Mouse (Mus musculus) hindbrain, embryonic 14.5 days (tissue): ENCODE results near the gene Ugt2b1. TPM values are rescaled to one million over a fixed set of nuclear protein-coding genes. Genes with fewer than 3 reads are reported as not detected.
"Not testable (repeated sequence)": the region's sequence is repeated elsewhere in the genome, so short reads cannot be mapped to it uniquely, and the experiment has no call there.

Experiments
- ATAC-seq: fragments of 200-750 bp; cut with Nextera tagmentation; 2 replicates; pipeline ENCODE4 v1.8.0; 2017; ENCODE audit warnings: moderate number of reproducible peaks, mild to moderate bottlenecking, moderate TSS enrichment, moderate library complexity; ENCODE audit not compliant: low FRiP score
- DNase-seq: peaks from one replicate; pipeline ENCODE4 v3.0.0-alpha.2; 2015; ENCODE audit warnings: low spot score
- H3K27ac ChIP-seq: fragments of 300-500 bp; sonication (generic); 2 replicates; pipeline ENCODE4 v1.5.1; 2014; ENCODE audit warnings: mild to moderate bottlenecking, moderate library complexity
- H3K27me3 ChIP-seq: fragments of 300-500 bp; sonication (generic); 2 replicates; pipeline ENCODE4 v1.6.1; 2014; ENCODE audit warnings: mild to moderate bottlenecking, low read length, mixed read lengths; ENCODE audit not compliant: control insufficient read depth, insufficient read depth
- H3K36me3 ChIP-seq: fragments of 300-500 bp; sonication (generic); replicated peaks from 2 replicates; pipeline ENCODE4 v1.6.1; 2014; ENCODE audit not compliant: control insufficient read depth, insufficient read depth
- H3K4me1 ChIP-seq: fragments of 300-500 bp; sonication (generic); replicated peaks from 2 replicates; pipeline ENCODE4 v1.6.1; 2014; ENCODE audit warnings: antibody characterized with exemption, low read length, mixed read lengths; ENCODE audit not compliant: control insufficient read depth, insufficient read depth
- H3K4me2 ChIP-seq: fragments of 300-500 bp; sonication (generic); replicated peaks from 2 replicates; pipeline ENCODE4 v1.6.1; 2014; ENCODE audit warnings: mild to moderate bottlenecking, moderate library complexity
- H3K4me3 ChIP-seq: fragments of 300-500 bp; sonication (generic); replicated peaks from 2 replicates; pipeline ENCODE4 v1.5.1; 2014; ENCODE audit warnings: mild to moderate bottlenecking, low read length
- H3K9ac ChIP-seq: fragments of 300-500 bp; sonication (generic); 2 replicates; pipeline ENCODE4 v1.6.1; 2014
- H3K9me3 ChIP-seq: fragments of 300-500 bp; sonication (generic); 2 replicates; pipeline ENCODE4 v1.6.1; 2016; ENCODE audit warnings: low read length; ENCODE audit not compliant: control insufficient read depth
- WGBS: fragments of 180-500 bp; shearing (Covaris S2); extraction: QIAGEN DNeasy Blood & Tissue Kit; methylation state at CpG from one replicate; pipeline ENCODE4 v1.1.7; 2014; 5-methylcytosine and 5-hydroxymethylcytosine counted together
- polyA plus RNA-seq: library from polyadenylated mRNA; unstranded; fragments of >200 nt; fragmentation: Nextera tagmentation; extraction: Ambion mirVana; gene quantifications from 2 replicates; pipeline ENCODE4 v1.2.1, GENCODE M21; 2014

Gene Ugt2b1
- not detected in 2 replicates for polyA plus RNA-seq

- H3K4me1 ChIP-seq = no peaks in the 10 kb centered on the region
- 81% methylated on average over 2 of the region's 2 CpGs for WGBS
Measured at GRCm38 (mm10) chr5:86926426-86926825, at the start of gene Ugt2b1. Ugt2b1 (minus strand) TSS chr5:86926530.

DNA sequence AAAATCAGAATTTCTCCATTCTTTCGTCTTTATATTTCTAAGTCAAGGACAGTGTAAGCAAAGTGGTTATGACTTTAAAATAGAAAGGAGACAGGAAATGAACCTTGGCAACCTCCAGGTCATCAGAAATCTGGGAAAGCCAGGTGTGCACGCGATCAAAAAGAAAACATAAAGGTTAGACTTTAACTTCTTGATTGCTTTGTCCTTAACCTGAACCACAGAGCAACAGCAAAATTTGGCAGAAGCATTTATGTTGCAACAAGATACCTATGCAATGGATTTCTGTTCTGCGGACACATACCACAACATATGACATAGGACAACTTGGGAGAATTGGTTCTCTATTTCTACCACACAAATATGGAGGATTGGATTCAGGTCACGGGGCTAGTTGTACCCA lies 40.9 kb upstream of the Ugt2b1 start:
- H3K4me1 ChIP-seq, H3K36me3 ChIP-seq, H3K4me2 ChIP-seq, H3K27me3 ChIP-seq, H3K9ac ChIP-seq, DNase-seq, ATAC-seq, H3K4me3 ChIP-seq, H3K9me3 ChIP-seq, H3K27ac ChIP-seq: not testable (repeated sequence)
- WGBS = 92% methylated on average over 5 of the region's 5 CpGs

More at GRCm38 (mm10) chr5:86926426-86926825, at the start of gene Ugt2b1:
- no peak for DNase-seq
- ATAC-seq = no peak
- Histone ChIP-seq H3K4me3 (no peak within 1 kb of the TSS), H3K27ac (no peak within 1 kb of the TSS), H3K4me2 (no peak within 1 kb of the TSS), H3K9me3 (no peaks in the 10 kb centered on the region), H3K9ac (no peak within 1 kb of the TSS), H3K36me3 (no peaks in the 10 kb centered on the region), H3K27me3 (no peaks in the 10 kb centered on the region)

DNA sequence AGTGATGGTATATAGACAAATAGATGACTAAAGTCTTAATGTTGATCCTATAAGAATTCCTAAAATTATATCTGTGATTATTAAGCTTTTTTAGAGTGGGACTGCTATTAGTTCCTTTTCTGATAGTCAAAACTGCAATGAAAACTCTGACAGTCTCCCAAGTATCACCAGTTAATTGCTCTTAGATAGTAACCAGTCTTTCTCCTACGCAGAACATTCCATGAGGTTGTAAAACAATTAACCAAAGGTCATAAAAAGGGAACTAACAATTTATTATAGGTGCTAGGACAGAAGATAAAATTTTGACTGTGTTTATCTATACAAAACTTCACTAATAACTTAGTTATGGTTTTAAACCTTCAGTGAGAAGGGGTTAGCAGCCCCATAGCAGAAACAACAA lies 36.5 kb upstream of the Ugt2b1 start:
- 74% methylated on average over 1 of the region's 1 CpGs for WGBS
- not testable (repeated sequence) for H3K4me2 ChIP-seq

DNA sequence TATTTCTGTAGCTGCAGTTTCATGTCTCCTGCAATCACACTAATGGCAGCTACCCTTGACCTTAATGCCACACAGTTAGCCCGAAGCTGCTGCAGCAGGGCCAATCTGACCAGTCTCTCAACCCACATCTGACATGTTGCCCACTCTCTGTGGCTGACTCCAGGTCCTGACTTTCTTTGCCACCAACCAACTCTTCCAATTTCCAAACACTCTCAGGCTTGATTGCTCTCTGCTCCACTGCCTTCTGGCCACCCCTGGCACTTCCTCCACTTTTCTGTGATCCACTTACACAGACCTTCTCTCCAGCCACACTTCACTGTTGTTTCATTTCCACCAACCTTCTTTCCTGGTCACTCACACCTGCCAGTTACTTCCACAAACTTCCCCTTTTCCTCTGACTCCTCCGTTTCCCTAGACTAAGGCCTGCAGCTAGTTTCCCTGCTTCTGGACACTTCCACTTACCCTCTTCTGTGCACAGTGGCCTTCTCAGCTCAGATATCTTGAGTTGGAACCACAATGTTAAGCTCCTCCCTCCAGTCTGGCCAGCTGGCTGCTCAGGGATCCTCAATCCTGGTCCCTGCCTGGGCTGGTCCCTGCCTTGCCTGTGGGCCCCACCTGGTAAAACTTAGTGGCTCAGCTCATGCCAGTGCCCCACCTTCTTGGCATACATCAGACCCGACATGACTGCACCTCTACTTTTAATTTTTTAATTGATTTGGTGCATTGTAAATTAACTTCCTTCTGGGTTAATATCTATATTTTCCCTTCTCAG lies 35.4 kb upstream of the Ugt2b1 start:
- Histone ChIP-seq H3K27ac (no peak overlapping the region), H3K36me3 (no peaks in the 10 kb centered on the region), H3K9ac (no peak overlapping the region), H3K9me3 (no peaks in the 10 kb centered on the region), H3K4me2 (no peak overlapping the region), H3K27me3 (no peaks in the 10 kb centered on the region), H3K4me1 (no peaks in the 10 kb centered on the region), H3K4me3 (no peak overlapping the region)
- DNase-seq (no peak), ATAC-seq (no peak; the same call in 1 of the 2 replicates)
- 93% methylated on average over 3 of the region's 3 CpGs for WGBS

More for the DNA sequence above, 36.5 kb upstream of the Ugt2b1 start:
- not testable (repeated sequence) for H3K9ac ChIP-seq, DNase-seq, ATAC-seq, H3K27me3 ChIP-seq, H3K4me3 ChIP-seq, H3K36me3 ChIP-seq, H3K27ac ChIP-seq, H3K4me1 ChIP-seq, H3K9me3 ChIP-seq

- Histone ChIP-seq H3K27ac (no peak overlapping the region), H3K4me3 (no peak overlapping the region), H3K9ac (no peak overlapping the region), H3K9me3 (no peaks in the 10 kb centered on the region), H3K4me2 (no peak overlapping the region), H3K36me3 (no peaks in the 10 kb centered on the region), H3K4me1 (no peaks in the 10 kb centered on the region), H3K27me3 (no peaks in the 10 kb centered on the region)
- no peak for DNase-seq
- 87% methylated on average over 3 of the region's 3 CpGs for WGBS
- ATAC-seq = no peak
Measured at GRCm38 (mm10) chr5:86960504-86960903, 34.2 kb upstream of the Ugt2b1 start.

- DNase-seq = no peak
- no peaks in the 10 kb centered on the region for H3K9me3 ChIP-seq
- no peak overlapping the region for H3K9ac ChIP-seq
- H3K36me3 ChIP-seq = no peaks in the 10 kb centered on the region
- ATAC-seq = no peak
- no peaks in the 10 kb centered on the region for H3K4me1 ChIP-seq
- no peak overlapping the region for H3K4me3 ChIP-seq
- H3K4me2 ChIP-seq = no peak overlapping the region
- H3K27ac ChIP-seq = no peak overlapping the region
- WGBS = 90% methylated on average over 2 of the region's 2 CpGs
- no peaks in the 10 kb centered on the region for H3K27me3 ChIP-seq
Measured at GRCm38 (mm10) chr5:86942111-86942510, 15.8 kb upstream of the Ugt2b1 start.

DNA sequence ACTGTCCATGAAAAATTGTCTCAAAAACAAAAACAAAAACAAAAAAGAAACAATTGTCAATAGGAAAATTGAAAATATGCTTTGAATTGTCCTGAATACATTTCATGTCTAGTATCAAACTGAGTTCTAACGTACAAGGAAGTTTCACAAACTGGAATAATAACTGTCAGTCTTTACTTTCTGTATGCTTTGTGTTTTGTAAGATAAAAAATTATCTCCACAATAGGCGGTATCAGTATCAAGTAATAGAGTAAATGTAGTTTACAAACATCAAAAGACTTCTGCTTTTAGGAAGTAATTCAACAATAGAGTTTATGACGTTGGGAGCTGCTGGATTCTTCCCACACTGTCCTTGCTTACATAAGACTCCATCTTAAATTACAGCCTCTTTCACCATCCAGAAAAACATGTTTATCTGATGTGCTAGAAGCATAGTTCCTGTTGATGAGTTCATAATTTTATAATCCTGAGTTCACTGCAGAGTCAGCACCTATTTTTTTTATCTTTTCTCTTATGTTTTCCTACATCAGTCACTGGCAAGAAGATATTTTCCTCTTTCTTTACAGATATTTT lies 5.6 kb downstream of the Ugt2b1 start:
- no peak for DNase-seq
- ATAC-seq = no peak
- 78% methylated on average over 3 of the region's 3 CpGs for WGBS

DNA sequence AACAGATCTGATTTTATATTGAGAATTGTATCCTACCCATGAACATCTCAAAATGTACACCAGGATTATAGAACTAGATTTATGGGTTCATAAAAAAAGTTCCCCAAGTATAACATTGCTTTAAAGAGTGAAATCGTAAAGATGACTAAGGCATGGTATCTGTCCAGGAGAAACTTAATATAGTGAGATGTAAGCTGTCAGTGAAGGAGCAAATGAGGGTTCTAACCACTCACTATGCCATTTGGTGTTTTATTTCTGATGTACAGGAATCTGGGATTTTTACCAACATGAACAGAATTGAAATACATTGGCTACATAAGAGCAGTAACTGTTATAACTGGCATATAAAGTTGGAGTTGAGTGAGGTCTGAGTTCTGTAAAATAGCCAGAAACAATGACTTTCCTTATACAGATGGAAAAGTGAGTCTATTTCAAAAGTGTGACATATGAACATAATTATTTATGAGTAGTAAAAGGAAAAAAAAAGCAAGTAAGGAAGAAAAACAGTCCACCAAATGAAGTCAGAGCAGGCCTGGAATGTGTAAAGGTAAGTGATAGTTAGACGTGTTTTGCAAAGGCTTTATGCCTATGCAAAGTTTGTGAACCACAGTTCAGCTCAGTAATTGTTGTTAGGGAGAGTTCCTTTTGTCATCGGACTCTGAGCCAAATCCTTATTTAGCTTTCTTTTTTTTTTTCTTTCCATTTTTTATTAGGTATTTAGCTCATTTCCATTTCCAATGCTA lies 14.8 kb downstream of the Ugt2b1 start:
- Histone ChIP-seq H3K4me2 (no peak overlapping the region), H3K36me3 (no peaks in the 10 kb centered on the region), H3K27ac (no peak overlapping the region), H3K9me3 (no peaks in the 10 kb centered on the region), H3K27me3 (no peaks in the 10 kb centered on the region), H3K4me3 (no peak overlapping the region), H3K9ac (no peak overlapping the region), H3K4me1 (no peaks in the 10 kb centered on the region)
- WGBS = 90% methylated on average over 3 of the region's 3 CpGs
- no peak for DNase-seq
- no peak for ATAC-seq

More for the DNA sequence above, 5.6 kb downstream of the Ugt2b1 start:
- no peaks in the 10 kb centered on the region for H3K36me3 ChIP-seq
- no peak overlapping the region for H3K9ac ChIP-seq
- no peak overlapping the region for H3K4me2 ChIP-seq
- H3K4me1 ChIP-seq = no peaks in the 10 kb centered on the region
- no peak overlapping the region for H3K4me3 ChIP-seq
- no peaks in the 10 kb centered on the region for H3K27me3 ChIP-seq
- no peak overlapping the region for H3K27ac ChIP-seq
- no peaks in the 10 kb centered on the region for H3K9me3 ChIP-seq

- no peak for DNase-seq
- no peaks in the 10 kb centered on the region for H3K27me3 ChIP-seq
- 71% methylated on average over 1 of the region's 1 CpGs for WGBS
- H3K4me1 ChIP-seq = no peaks in the 10 kb centered on the region
- H3K4me3 ChIP-seq = no peak overlapping the region
- H3K27ac ChIP-seq = no peak overlapping the region
- no peak overlapping the region for H3K9ac ChIP-seq
- no peaks in the 10 kb centered on the region for H3K9me3 ChIP-seq
- no peaks in the 10 kb centered on the region for H3K36me3 ChIP-seq
- no peak overlapping the region for H3K4me2 ChIP-seq
- no peak for ATAC-seq
Measured at GRCm38 (mm10) chr5:86910770-86911169, 15.6 kb downstream of the Ugt2b1 start.
